Mouse (Mus musculus) layer of hippocampus, adult 8-10 months (tissue): Measurements from ENCODE around the gene Dmc1. TPM values are rescaled to one million over a fixed set of nuclear protein-coding genes. Genes with fewer than 3 reads are reported as not detected.

ENCODE experiments used
- DNase-seq, 2 experiments: peaks; one replicate each; pipeline ENCODE4 v3.0.0; 2022; ENCODE audit warnings: low spot score in 2 of 2
- total RNA-seq, 4 experiments: library from RNA; stranded (reverse); gene quantifications; 2 replicates each; pipeline ENCODE4 v1.2.4; 2022

Dmc1 gene
- total RNA-seq, result 1 to 10 TPM in 2 of 4 experiments, under 1 TPM in 2; 0.39 to 2.1 (median 1.2) TPM

- no peak for DNase-seq
These were observed at the start of gene Dmc1 for GRCm38 (mm10) chr15:79604990-79605665. TSS of gene Dmc1 (minus strand) at chr15:79605109.

- no peak for DNase-seq
These were observed 46.6 kb upstream of the Dmc1 start for GRCm38 (mm10) chr15:79651481-79651880.

GRCm38 (mm10) chr15:79650569-79650968, 45.7 kb upstream of the Dmc1 start:
- no peak for DNase-seq

GRCm38 (mm10) chr15:79648130-79648529, 43.2 kb upstream of the Dmc1 start:
- DNase-seq, result no peak

GRCm38 (mm10) chr15:79645483-79645882, 40.6 kb upstream of the Dmc1 start:
- no peak for DNase-seq

- peak in 1 of 2 experiments; percentile 24 for DNase-seq
These were observed 36.4 kb upstream of the Dmc1 start for GRCm38 (mm10) chr15:79641135-79641817.

- no peak for DNase-seq
These were observed 25.6 kb upstream of the Dmc1 start for GRCm38 (mm10) chr15:79630471-79630870.

GRCm38 (mm10) chr15:79619770-79620414, 15.0 kb upstream of the Dmc1 start:
- no peak for DNase-seq

GRCm38 (mm10) chr15:79618456-79618855, 13.5 kb upstream of the Dmc1 start:
- no peak for DNase-seq

GRCm38 (mm10) chr15:79617135-79617534, 12.2 kb upstream of the Dmc1 start:
- no peak for DNase-seq

GRCm38 (mm10) chr15:79616729-79617128, 11.8 kb upstream of the Dmc1 start:
- no peak for DNase-seq

- DNase-seq, result no peak
These were observed 10.6 kb upstream of the Dmc1 start for GRCm38 (mm10) chr15:79615501-79615900.

- DNase-seq, result no peak
These were observed 4.3 kb upstream of the Dmc1 start for GRCm38 (mm10) chr15:79609226-79609625.

- DNase-seq, result no peak
These were observed 3.3 kb upstream of the Dmc1 start for GRCm38 (mm10) chr15:79608214-79608613.

- DNase-seq, result no peak
These were observed 2.8 kb upstream of the Dmc1 start for GRCm38 (mm10) chr15:79607757-79608156.

- no peak for DNase-seq
These were observed 1.3 kb upstream of the Dmc1 start for GRCm38 (mm10) chr15:79606161-79606560.

- peak in 1 of 2 experiments; percentile 48 for DNase-seq
These were observed 4.7 kb downstream of the Dmc1 start for GRCm38 (mm10) chr15:79600176-79600575.

GRCm38 (mm10) chr15:79598715-79599114, 6.2 kb downstream of the Dmc1 start:
- no peak for DNase-seq

GRCm38 (mm10) chr15:79581581-79581980, 23.3 kb downstream of the Dmc1 start:
- DNase-seq, result no peak

- no peak for DNase-seq
These were observed 27.1 kb downstream of the Dmc1 start for GRCm38 (mm10) chr15:79577671-79578426.

GRCm38 (mm10) chr15:79576947-79577346, 28.0 kb downstream of the Dmc1 start:
- no peak for DNase-seq
